Mouse (Mus musculus): ENCODE data around the gene Rbms3.

- TF ChIP-seq POLR2A (IDR thresholded peaks at IDR 0.05; ENCODE audit: borderline replicate concordance, control insufficient read depth, low read depth, low read length): no peak
- no peak for TF ChIP-seq CTCF (IDR thresholded peaks at IDR 0.05; ENCODE audit: control insufficient read depth, insufficient read depth, low read length)
Measured at GRCm38 (mm10) chr9:117192093-117192492, 437.6 kb downstream of the Rbms3 start.

All from bone marrow, adult 2 months (tissue).